Mouse (Mus musculus): ENCODE measurements at regions not wholly inside any gene's neighbourhood (a gene's known extent, or its start where the extent isn't known, plus 50 kb on each side); places are given as distances from the start of the nearest gene placed in this dataset.

DNA sequence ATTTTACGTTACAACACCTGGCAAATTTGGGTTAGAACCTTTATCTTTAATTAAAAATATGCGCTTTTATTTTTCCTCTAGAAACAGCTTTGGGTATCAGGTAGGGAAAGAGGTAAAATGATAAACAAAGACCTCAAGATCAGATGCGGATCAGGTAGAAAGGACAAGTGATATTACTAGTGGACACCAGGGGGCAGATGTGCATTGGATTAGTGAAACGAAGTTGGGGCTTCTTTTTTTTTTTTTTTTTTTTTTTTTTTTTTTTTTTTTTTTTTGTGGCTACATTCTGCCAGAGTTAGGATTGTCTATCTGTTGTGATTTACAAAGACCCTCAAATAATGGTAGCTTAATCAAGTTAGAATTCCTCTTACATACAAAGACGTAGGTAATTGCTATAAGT lies 153.8 kb downstream of the Cd109 start:
- Histone ChIP-seq H3K9ac (ENCODE audit: low read depth, low read length) (no peak overlapping the region), H3K9me3 (replicated peaks; ENCODE audit: control insufficient read depth, low read length) (no peaks in the 10 kb centered on the region), H3K27me3 (ENCODE audit: control insufficient read depth, insufficient read depth, low read depth, low read length) (no peaks in the 10 kb centered on the region), H3K4me2 (ENCODE audit: low read depth, low read length) (no peak overlapping the region), H3K36me3 (ENCODE audit: control insufficient read depth, insufficient read depth) (no peaks in the 10 kb centered on the region), H3K4me3 (ENCODE audit: low read depth, low read length) (no peak overlapping the region), H3K4me1 (ENCODE audit: control insufficient read depth, low read depth, low read length) (no peaks in the 10 kb centered on the region), H3K27ac (ENCODE audit: low read length) (no peak overlapping the region)
- no peak for ATAC-seq (ENCODE audit: low read depth)
- WGBS (ENCODE audit: insufficient replicate concordance) = 26% methylated on average over 5 of the region's 5 CpGs

DNA sequence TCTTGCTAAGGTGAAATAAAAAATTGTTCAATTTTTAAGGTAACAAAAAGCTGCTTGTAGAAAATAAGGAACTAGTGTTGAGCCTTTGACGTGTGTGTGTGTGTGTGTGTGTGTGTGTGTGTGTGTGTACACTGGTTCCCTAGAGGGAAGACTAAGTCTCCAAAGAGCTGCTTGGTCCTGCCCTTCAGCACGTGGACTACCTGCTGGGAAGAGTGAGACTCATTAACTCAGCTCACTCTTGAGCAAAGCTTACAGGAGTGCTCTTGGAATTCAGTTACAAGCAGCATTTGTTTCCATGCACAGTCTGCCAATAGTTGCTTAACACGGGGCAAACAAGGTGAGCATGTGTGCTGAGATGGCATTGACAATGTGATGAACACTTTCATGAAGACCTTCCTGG lies 158.6 kb downstream of the Cd109 start:
- Histone ChIP-seq H3K27ac (ENCODE audit: low read length) (no peak overlapping the region), H3K9me3 (replicated peaks; ENCODE audit: control insufficient read depth, low read length) (no peaks in the 10 kb centered on the region), H3K4me3 (ENCODE audit: low read depth, low read length) (no peak overlapping the region), H3K4me2 (ENCODE audit: low read depth, low read length) (no peak overlapping the region), H3K36me3 (ENCODE audit: control insufficient read depth, insufficient read depth) (no peaks in the 10 kb centered on the region), H3K4me1 (ENCODE audit: control insufficient read depth, low read depth, low read length) (no peaks in the 10 kb centered on the region), H3K27me3 (ENCODE audit: control insufficient read depth, insufficient read depth, low read depth, low read length) (no peaks in the 10 kb centered on the region), H3K9ac (ENCODE audit: low read depth, low read length) (no peak overlapping the region)
- WGBS (ENCODE audit: insufficient replicate concordance) = 28% methylated on average over 3 of the region's 3 CpGs
- ATAC-seq (ENCODE audit: low read depth) = no peak

DNA sequence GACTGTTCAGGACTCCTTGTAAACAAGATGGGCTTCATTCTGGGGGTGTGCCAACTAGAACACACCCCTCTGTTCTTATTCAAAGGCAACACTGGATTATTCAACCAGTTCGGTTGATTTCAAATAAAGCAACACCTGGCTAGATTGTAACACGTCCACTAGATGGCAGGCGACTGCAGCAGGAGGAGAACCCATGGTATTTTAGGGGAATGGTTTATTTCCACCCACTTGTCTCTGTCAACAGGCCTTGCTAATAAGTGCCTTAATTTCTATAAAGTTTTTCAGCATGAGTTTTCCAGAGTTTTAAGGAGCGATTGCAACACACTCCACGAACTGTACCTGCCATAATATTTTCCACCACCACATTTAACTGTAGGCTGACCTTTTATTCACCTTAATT lies 160.1 kb downstream of the Cd109 start:
- 10% methylated on average over 5 of the region's 5 CpGs for WGBS (ENCODE audit: insufficient replicate concordance)
- Histone ChIP-seq H3K4me3 (ENCODE audit: low read depth, low read length) (no peak overlapping the region), H3K9ac (ENCODE audit: low read depth, low read length) (no peak overlapping the region), H3K4me1 (ENCODE audit: control insufficient read depth, low read depth, low read length) (no peaks in the 10 kb centered on the region), H3K27ac (ENCODE audit: low read length) (no peak overlapping the region), H3K27me3 (ENCODE audit: control insufficient read depth, insufficient read depth, low read depth, low read length) (no peaks in the 10 kb centered on the region), H3K4me2 (ENCODE audit: low read depth, low read length) (no peak overlapping the region), H3K36me3 (ENCODE audit: control insufficient read depth, insufficient read depth) (no peaks in the 10 kb centered on the region), H3K9me3 (replicated peaks; ENCODE audit: control insufficient read depth, low read length) (no peaks in the 10 kb centered on the region)
- ATAC-seq (ENCODE audit: low read depth) = no peak

DNA sequence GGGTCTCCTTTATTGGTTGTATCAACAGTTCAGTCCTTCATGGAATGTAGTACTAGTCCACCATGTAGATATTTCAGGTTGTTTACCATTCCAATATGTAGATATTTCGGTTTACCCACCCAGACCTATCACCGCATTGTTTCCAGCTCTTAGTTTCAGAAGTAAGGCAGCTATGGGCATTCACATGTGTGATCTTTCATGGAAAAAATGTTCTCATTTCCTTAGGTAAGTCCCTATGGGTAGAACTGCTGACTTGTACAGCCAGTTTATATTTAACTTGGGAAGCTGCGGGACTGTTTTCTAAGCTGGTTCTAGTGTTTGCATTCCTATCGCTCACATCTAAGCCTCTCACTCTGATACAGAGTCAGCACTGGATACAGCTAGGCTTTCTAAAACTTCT lies 165.2 kb downstream of the Cd109 start:
- Histone ChIP-seq H3K36me3 (ENCODE audit: control insufficient read depth, insufficient read depth) (no peaks in the 10 kb centered on the region), H3K9me3 (replicated peaks; ENCODE audit: control insufficient read depth, low read length) (no peaks in the 10 kb centered on the region), H3K27ac (ENCODE audit: low read length) (no peak overlapping the region), H3K4me2 (ENCODE audit: low read depth, low read length) (no peak overlapping the region), H3K9ac (ENCODE audit: low read depth, low read length) (no peak overlapping the region), H3K4me1 (ENCODE audit: control insufficient read depth, low read depth, low read length) (no peaks in the 10 kb centered on the region), H3K27me3 (ENCODE audit: control insufficient read depth, insufficient read depth, low read depth, low read length) (no peaks in the 10 kb centered on the region), H3K4me3 (ENCODE audit: low read depth, low read length) (no peak overlapping the region)
- no peak for ATAC-seq (ENCODE audit: low read depth)
- 67% methylated on average over 4 of the region's 4 CpGs for WGBS (ENCODE audit: insufficient replicate concordance)

DNA sequence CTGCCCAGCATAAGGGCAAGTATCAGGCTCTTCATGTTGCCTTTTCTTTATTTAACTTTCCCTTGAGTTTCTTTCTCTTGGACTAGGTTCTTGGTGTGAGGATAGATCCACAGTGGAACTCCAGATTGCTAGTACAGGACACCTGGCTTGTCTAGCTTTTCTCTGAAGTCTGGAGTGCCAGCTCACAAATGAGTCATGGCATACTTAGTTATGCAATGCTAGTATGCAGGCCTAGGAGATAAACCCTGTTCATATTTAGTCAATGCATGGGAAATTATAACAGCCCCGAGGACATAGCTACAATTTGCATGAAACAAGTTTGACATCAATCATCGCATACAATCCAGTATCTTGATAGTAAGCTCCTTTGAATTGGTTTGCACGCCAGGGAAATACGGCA lies 167.0 kb downstream of the Cd109 start:
- Histone ChIP-seq H3K36me3 (ENCODE audit: control insufficient read depth, insufficient read depth) (no peaks in the 10 kb centered on the region), H3K9ac (ENCODE audit: low read depth, low read length) (no peak overlapping the region), H3K27ac (ENCODE audit: low read length) (no peak overlapping the region), H3K4me2 (ENCODE audit: low read depth, low read length) (no peak overlapping the region), H3K27me3 (ENCODE audit: control insufficient read depth, insufficient read depth, low read depth, low read length) (no peaks in the 10 kb centered on the region), H3K4me1 (ENCODE audit: control insufficient read depth, low read depth, low read length) (no peaks in the 10 kb centered on the region), H3K9me3 (replicated peaks; ENCODE audit: control insufficient read depth, low read length) (no peaks in the 10 kb centered on the region), H3K4me3 (ENCODE audit: low read depth, low read length) (no peak overlapping the region)
- ATAC-seq (ENCODE audit: low read depth) = no peak
- WGBS (ENCODE audit: insufficient replicate concordance) = 66% methylated on average over 4 of the region's 4 CpGs

DNA sequence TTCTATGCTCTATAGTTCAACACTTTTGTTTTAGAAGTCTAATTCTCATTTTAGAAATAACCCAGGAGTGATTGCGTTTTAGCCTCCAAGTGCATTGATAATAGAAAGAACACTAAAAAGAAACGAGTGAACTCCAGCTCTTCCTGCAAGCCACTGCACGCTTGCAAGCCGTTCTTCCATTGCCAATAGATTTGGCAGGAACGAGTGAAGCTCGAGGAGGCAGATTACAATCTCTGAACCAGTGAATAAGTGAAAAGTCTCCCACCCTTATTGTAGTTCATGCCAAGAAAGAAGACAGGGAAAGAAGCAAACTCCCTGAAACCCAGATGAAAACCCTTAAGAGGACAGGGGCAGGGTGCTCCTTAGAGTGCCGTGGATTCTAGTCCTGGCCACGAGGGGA lies 167.5 kb downstream of the Cd109 start:
- Histone ChIP-seq H3K9ac (ENCODE audit: low read depth, low read length) (no peak overlapping the region), H3K36me3 (ENCODE audit: control insufficient read depth, insufficient read depth) (no peaks in the 10 kb centered on the region), H3K4me1 (ENCODE audit: control insufficient read depth, low read depth, low read length) (no peaks in the 10 kb centered on the region), H3K4me3 (ENCODE audit: low read depth, low read length) (no peak overlapping the region), H3K4me2 (ENCODE audit: low read depth, low read length) (no peak overlapping the region), H3K27ac (ENCODE audit: low read length) (no peak overlapping the region), H3K27me3 (ENCODE audit: control insufficient read depth, insufficient read depth, low read depth, low read length) (no peaks in the 10 kb centered on the region), H3K9me3 (replicated peaks; ENCODE audit: control insufficient read depth, low read length) (no peaks in the 10 kb centered on the region)
- 53% methylated on average over 8 of the region's 8 CpGs for WGBS (ENCODE audit: insufficient replicate concordance)
- ATAC-seq (ENCODE audit: low read depth) = no peak

DNA sequence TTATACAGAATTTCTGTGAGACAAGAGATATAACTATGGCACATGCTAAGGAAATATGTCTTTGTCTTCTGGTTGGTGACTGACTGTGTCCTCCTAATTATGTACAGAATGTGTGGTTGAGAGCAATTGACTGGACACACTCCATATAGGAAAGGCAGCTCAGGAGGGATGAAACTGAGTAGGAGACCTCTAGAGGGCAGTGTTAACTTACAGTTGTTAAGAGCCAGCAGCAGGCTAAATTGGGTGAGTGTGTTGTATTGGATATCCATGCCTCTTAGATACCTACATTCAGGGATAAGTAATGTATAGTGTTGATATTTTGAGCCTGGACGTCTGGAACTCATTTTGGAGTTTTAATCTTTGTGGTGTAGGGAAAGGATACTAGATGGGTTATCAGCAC lies 172.5 kb downstream of the Cd109 start:
- no peak overlapping the region for H3K4me3 ChIP-seq (ENCODE audit: low read depth, low read length)
- WGBS (ENCODE audit: insufficient replicate concordance) = 9% methylated on average over 1 of the region's 1 CpGs
- no peaks in the 10 kb centered on the region for H3K9me3 ChIP-seq (replicated peaks; ENCODE audit: control insufficient read depth, low read length)
- H3K27ac ChIP-seq (ENCODE audit: low read length) = no peak overlapping the region
- no peaks in the 10 kb centered on the region for H3K4me1 ChIP-seq (ENCODE audit: control insufficient read depth, low read depth, low read length)
- ATAC-seq (ENCODE audit: low read depth) = no peak
- no peak overlapping the region for H3K9ac ChIP-seq (ENCODE audit: low read depth, low read length)
- no peak overlapping the region for H3K4me2 ChIP-seq (ENCODE audit: low read depth, low read length)
- H3K27me3 ChIP-seq (ENCODE audit: control insufficient read depth, insufficient read depth, low read depth, low read length) = no peaks in the 10 kb centered on the region
- no peaks in the 10 kb centered on the region for H3K36me3 ChIP-seq (ENCODE audit: control insufficient read depth, insufficient read depth)

DNA sequence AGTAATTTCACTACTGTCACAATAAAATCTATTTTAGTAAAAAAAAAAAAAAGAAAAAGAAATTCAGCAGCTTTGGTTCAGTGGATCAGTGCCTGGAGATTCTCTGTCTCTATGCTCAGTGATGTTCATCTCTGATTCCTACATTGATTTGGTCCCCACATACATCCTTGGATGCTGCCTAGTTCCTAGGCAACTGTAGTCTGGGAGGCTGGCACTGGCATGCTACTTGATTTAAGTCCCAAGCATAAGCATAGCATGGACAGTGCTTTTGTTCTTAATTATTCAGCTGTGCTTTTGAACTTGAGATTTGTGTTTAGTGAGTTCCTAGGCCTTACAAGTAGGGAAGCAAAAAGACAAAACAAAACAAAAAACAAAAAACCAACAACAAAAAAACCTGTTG lies 174.4 kb downstream of the Cd109 start:
- Histone ChIP-seq H3K27ac (ENCODE audit: low read length) (no peak overlapping the region), H3K4me2 (ENCODE audit: low read depth, low read length) (no peak overlapping the region)
- no peak for ATAC-seq (ENCODE audit: low read depth)

DNA sequence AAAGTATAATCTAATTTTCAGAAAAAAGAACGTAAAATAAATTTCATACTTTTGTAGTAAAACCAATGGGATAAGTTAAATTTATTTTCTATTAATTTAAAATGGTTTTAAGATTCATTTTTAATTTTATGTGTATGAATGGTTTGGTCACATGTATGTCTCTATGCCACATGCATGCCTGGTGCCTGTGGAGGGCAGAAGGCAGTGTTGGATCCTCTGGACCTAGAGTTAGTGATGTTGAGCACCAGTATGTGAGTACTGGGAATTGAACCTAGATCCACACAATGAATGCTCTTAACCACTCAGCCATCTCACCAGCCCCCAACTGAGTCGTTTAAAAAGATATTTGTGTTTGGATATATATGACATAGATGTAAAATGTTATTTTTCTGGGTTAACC lies 174.8 kb downstream of the Cd109 start:
- Histone ChIP-seq H3K27ac (ENCODE audit: low read length) (no peak overlapping the region), H3K36me3 (ENCODE audit: control insufficient read depth, insufficient read depth) (no peaks in the 10 kb centered on the region), H3K9me3 (replicated peaks; ENCODE audit: control insufficient read depth, low read length) (no peaks in the 10 kb centered on the region), H3K9ac (ENCODE audit: low read depth, low read length) (no peak overlapping the region), H3K4me3 (ENCODE audit: low read depth, low read length) (no peak overlapping the region), H3K27me3 (ENCODE audit: control insufficient read depth, insufficient read depth, low read depth, low read length) (no peaks in the 10 kb centered on the region), H3K4me1 (ENCODE audit: control insufficient read depth, low read depth, low read length) (no peaks in the 10 kb centered on the region), H3K4me2 (ENCODE audit: low read depth, low read length) (no peak overlapping the region)
- 57% methylated on average over 2 of the region's 2 CpGs for WGBS (ENCODE audit: insufficient replicate concordance)
- no peak for ATAC-seq (ENCODE audit: low read depth)

More for the DNA sequence above, 174.4 kb downstream of the Cd109 start:
- no peaks in the 10 kb centered on the region for H3K4me1 ChIP-seq (ENCODE audit: control insufficient read depth, low read depth, low read length)
- no peak overlapping the region for H3K9ac ChIP-seq (ENCODE audit: low read depth, low read length)
- no peaks in the 10 kb centered on the region for H3K27me3 ChIP-seq (ENCODE audit: control insufficient read depth, insufficient read depth, low read depth, low read length)
- H3K36me3 ChIP-seq (ENCODE audit: control insufficient read depth, insufficient read depth) = no peaks in the 10 kb centered on the region
- H3K4me3 ChIP-seq (ENCODE audit: low read depth, low read length) = no peak overlapping the region
- H3K9me3 ChIP-seq (replicated peaks; ENCODE audit: control insufficient read depth, low read length) = no peaks in the 10 kb centered on the region

DNA sequence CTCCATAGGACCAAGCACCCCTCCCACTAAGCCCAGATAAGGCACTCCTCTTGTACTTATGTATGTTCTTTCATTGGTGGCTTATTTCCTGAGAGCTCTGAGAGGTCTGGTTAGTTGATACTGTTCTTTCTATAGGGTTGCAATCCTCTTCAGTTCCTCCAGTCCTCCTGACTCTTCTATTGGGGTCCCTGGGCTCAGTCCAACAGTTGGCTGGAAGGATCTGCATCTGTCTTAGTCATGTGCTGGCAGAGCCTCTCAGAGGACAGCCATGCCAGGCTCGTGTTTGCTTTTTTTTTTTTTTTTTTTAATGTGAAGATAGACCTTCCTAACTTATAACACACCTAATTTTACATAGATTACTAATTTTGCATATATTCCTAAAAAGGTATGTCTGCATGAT lies 180.5 kb downstream of the Cd109 start:
- Histone ChIP-seq H3K9ac (ENCODE audit: low read depth, low read length) (no peak overlapping the region), H3K27me3 (ENCODE audit: control insufficient read depth, insufficient read depth, low read depth, low read length) (no peaks in the 10 kb centered on the region), H3K27ac (ENCODE audit: low read length) (no peak overlapping the region), H3K9me3 (replicated peaks; ENCODE audit: control insufficient read depth, low read length) (no peaks in the 10 kb centered on the region), H3K4me1 (ENCODE audit: control insufficient read depth, low read depth, low read length) (no peaks in the 10 kb centered on the region), H3K4me3 (ENCODE audit: low read depth, low read length) (no peak overlapping the region), H3K4me2 (ENCODE audit: low read depth, low read length) (no peak overlapping the region), H3K36me3 (ENCODE audit: control insufficient read depth, insufficient read depth) (no peaks in the 10 kb centered on the region)
- WGBS (ENCODE audit: insufficient replicate concordance) = 35% methylated on average over 1 of the region's 1 CpGs
- ATAC-seq (ENCODE audit: low read depth) = no peak

Data from liver, embryonic 16.5 days (tissue).